Mouse (Mus musculus): ENCODE data around the gene Ewsr1.

Ewsr1 gene

GRCm38 (mm10) chr11:5098736-5099542, at the start of gene Ewsr1, which contains the start of gene Rhbdd3:
TSS of gene Ewsr1 (minus strand) at chr11:5099266.
TSS of gene Rhbdd3 (plus strand) at chr11:5098926.
- DNase-seq (ENCODE audit: low spot score) = peak; percentile 91

- no peak for DNase-seq (ENCODE audit: low spot score)
Measured at GRCm38 (mm10) chr11:5145600-5145999, 46.5 kb upstream of the Ewsr1 start.

GRCm38 (mm10) chr11:5141965-5142364, 42.9 kb upstream of the Ewsr1 start:
- no peak for DNase-seq (ENCODE audit: low spot score)

GRCm38 (mm10) chr11:5141252-5141651, 42.2 kb upstream of the Ewsr1 start:
- no peak for DNase-seq (ENCODE audit: low spot score)

- peak; percentile 74 for DNase-seq (ENCODE audit: low spot score)
Measured at GRCm38 (mm10) chr11:5140619-5141018, 41.6 kb upstream of the Ewsr1 start.

- no peak for DNase-seq (ENCODE audit: low spot score)
Measured at GRCm38 (mm10) chr11:5139372-5139771, 40.3 kb upstream of the Ewsr1 start.

GRCm38 (mm10) chr11:5138642-5139041, 39.6 kb upstream of the Ewsr1 start:
- DNase-seq (ENCODE audit: low spot score) = no peak

GRCm38 (mm10) chr11:5135914-5136313, 36.8 kb upstream of the Ewsr1 start:
- DNase-seq (ENCODE audit: low spot score) = no peak

GRCm38 (mm10) chr11:5132751-5133150, 33.7 kb upstream of the Ewsr1 start:
- DNase-seq (ENCODE audit: low spot score) = no peak

- no peak for DNase-seq (ENCODE audit: low spot score)
Measured at GRCm38 (mm10) chr11:5130111-5130665, 31.1 kb upstream of the Ewsr1 start.

- no peak for DNase-seq (ENCODE audit: low spot score)
Measured at GRCm38 (mm10) chr11:5129035-5129480, 30.0 kb upstream of the Ewsr1 start.

GRCm38 (mm10) chr11:5125713-5126112, 26.6 kb upstream of the Ewsr1 start:
- no peak for DNase-seq (ENCODE audit: low spot score)

- DNase-seq (ENCODE audit: low spot score) = peak; percentile 42
Measured at GRCm38 (mm10) chr11:5114931-5115581, 16.0 kb upstream of the Ewsr1 start.

GRCm38 (mm10) chr11:5113645-5114044, 14.6 kb upstream of the Ewsr1 start:
- DNase-seq (ENCODE audit: low spot score) = no peak

GRCm38 (mm10) chr11:5109441-5109840, 10.4 kb upstream of the Ewsr1 start:
- DNase-seq (ENCODE audit: low spot score) = no peak

- DNase-seq (ENCODE audit: low spot score) = no peak
Measured at GRCm38 (mm10) chr11:5103986-5104509, 5.0 kb upstream of the Ewsr1 start.

GRCm38 (mm10) chr11:5102384-5102783, 3.3 kb upstream of the Ewsr1 start:
- no peak for DNase-seq (ENCODE audit: low spot score)

GRCm38 (mm10) chr11:5101641-5102040, 2.6 kb upstream of the Ewsr1 start:
- no peak for DNase-seq (ENCODE audit: low spot score)

GRCm38 (mm10) chr11:5100801-5101200, 1.7 kb upstream of the Ewsr1 start:
- DNase-seq (ENCODE audit: low spot score) = no peak

- no peak for DNase-seq (ENCODE audit: low spot score)
Measured at GRCm38 (mm10) chr11:5100283-5100682, 1.2 kb upstream of the Ewsr1 start.

GRCm38 (mm10) chr11:5099576-5100183, 614 bp upstream of the Ewsr1 start:
- DNase-seq (ENCODE audit: low spot score) = peak; percentile 82

GRCm38 (mm10) chr11:5098035-5098735, 881 bp downstream of the Ewsr1 start:
- DNase-seq (ENCODE audit: low spot score) = no peak
